Mouse (Mus musculus) C2C12 (cell line): ENCODE data around the gene Zfp217.

Experiments used
- CTCF ChIP-seq: IDR thresholded peaks from one replicate; pipeline ENCODE4 v1.5.1; 2011; ENCODE audit not compliant: control insufficient read depth, insufficient read depth, insufficient read length
- FOSL1 ChIP-seq: IDR thresholded peaks from one replicate; pipeline ENCODE4 v1.8.0; 2011; ENCODE audit warnings: mild to moderate bottlenecking, low read length; ENCODE audit not compliant: poor library complexity, insufficient read depth, severe bottlenecking
- MAX ChIP-seq: IDR thresholded peaks from one replicate; pipeline ENCODE4 v1.6.1; 2011; ENCODE audit warnings: mild to moderate bottlenecking, control low read depth
- USF1 ChIP-seq: IDR thresholded peaks from one replicate; pipeline ENCODE4 v1.6.1; 2011; ENCODE audit warnings: low read depth, mild to moderate bottlenecking, control low read depth, moderate library complexity

GRCm38 (mm10) chr2:170154301-170154721 is 6.4 kb upstream of the Zfp217 start:
- TF ChIP-seq CTCF (no peak), USF1 (no peak), MAX (no peak), FOSL1 (no peak)
